Mouse (Mus musculus): ENCODE data around the gene Phf10.

- TF ChIP-seq CTCF (IDR thresholded peaks at IDR 0.05; ENCODE audit: control insufficient read depth, insufficient read depth, low read length) (no peak), POLR2A (IDR thresholded peaks at IDR 0.05; ENCODE audit: borderline replicate concordance, control insufficient read depth, low read depth, low read length) (no peak)
Measured at GRCm38 (mm10) chr17:14904637-14905265, 56.3 kb downstream of the Phf10 start.
